Mouse (Mus musculus): ENCODE results near the gene Bmp8a. TPM values are rescaled to one million over a fixed set of nuclear protein-coding genes. Genes with fewer than 3 reads are reported as not detected.

Bmp8a gene
- polyA plus RNA-seq (2014; fragmentation: Illumina TruSeq; extraction: RNeasy Lipid Tissue Mini Kit (QIAGEN cat#74804)), result not detected

DNA sequence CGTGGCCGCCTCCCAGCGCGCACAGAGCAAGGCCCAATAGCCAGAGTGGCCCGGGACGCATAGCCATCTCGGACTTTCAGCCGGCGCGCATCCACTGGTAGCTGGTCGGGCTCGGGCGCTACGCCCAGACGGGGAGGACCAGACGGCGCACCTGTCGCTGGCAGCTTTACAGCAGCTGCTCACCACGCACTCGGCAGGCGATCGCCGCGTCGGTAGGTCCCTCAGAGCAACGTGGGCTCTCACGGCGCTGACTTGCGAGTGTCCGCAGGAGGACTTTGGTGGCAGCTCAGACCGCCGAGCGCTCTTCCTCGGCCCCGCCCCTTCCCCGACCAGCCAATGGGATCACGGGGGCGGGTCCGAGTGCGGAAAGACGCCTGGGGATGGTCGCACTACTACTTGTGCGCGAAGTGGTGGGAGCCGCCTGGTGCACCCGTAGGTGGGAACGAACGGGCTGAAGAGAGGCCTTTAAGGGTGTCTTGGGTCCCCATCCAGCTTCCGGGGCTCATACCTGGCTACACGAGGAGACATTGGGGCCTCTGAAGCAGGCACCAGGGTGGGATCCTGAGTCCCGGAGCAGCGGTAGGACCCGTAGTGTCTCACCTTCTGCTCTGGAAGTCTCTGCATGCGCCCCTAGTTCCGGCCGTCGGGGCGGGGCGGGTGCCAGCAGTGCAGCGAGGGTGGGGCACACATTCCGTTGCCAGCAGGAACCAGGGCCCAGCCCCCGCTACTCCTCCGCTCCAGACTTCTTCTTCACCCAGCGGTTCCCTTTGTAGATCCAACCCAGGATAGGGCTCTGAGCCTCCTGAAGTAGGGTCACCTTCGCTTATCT, at the start of gene Bmp8a:
Gene Bmp8a, minus strand, starts transcription at position 611 of the 829 bp plus-strand sequence.

DNA sequence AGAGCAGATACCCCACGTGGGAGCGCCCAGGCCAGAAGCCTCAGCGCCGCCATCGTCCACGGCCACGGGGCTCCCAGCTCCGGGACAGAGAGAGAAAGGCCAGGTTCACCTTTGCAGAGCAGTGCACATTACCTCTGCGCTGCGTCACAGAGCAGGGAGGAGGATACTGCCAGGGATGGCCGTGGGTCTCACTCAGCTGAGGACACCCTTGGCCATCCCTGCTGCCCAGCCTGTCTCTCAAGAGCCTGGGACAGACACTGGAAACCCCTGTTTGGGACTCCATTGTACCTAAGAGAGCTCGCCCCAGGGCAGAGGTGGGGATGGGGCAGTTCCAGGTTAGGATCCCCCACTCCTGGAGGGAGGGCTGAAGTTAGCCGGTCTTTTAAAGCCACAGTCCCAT, 19.5 kb downstream of the Bmp8a start, which contains the start of gene Oxct2a:
Gene Oxct2a, minus strand, starts transcription at position 101 of the 400 bp plus-strand sequence.

Other genes starting within 250 kb of the Bmp8a start
- gene Bmp8b, start 238.1 kb downstream of the Bmp8a start, polyA plus RNA-seq (2014; fragmentation: Illumina TruSeq; extraction: RNeasy Lipid Tissue Mini Kit (QIAGEN cat#74804)), result not detected
- not detected for gene Oxct2b, start 227.0 kb downstream of the Bmp8a start, polyA plus RNA-seq (2014; fragmentation: Illumina TruSeq; extraction: RNeasy Lipid Tissue Mini Kit (QIAGEN cat#74804))
- gene Ppie, start 203.3 kb downstream of the Bmp8a start, polyA plus RNA-seq (2014; fragmentation: Illumina TruSeq; extraction: RNeasy Lipid Tissue Mini Kit (QIAGEN cat#74804)), result 23.9 TPM
- not detected for gene Hpcal4, start 160.0 kb downstream of the Bmp8a start, polyA plus RNA-seq (2014; fragmentation: Illumina TruSeq; extraction: RNeasy Lipid Tissue Mini Kit (QIAGEN cat#74804))
- gene Nt5c1a, start 141.7 kb downstream of the Bmp8a start, polyA plus RNA-seq (2014; fragmentation: Illumina TruSeq; extraction: RNeasy Lipid Tissue Mini Kit (QIAGEN cat#74804)), result not detected
- gene Heyl, start 109.7 kb downstream of the Bmp8a start, polyA plus RNA-seq (2014; fragmentation: Illumina TruSeq; extraction: RNeasy Lipid Tissue Mini Kit (QIAGEN cat#74804)), result 12.0 TPM
- gene Pabpc4, start 80.9 kb downstream of the Bmp8a start, polyA plus RNA-seq (2014; fragmentation: Illumina TruSeq; extraction: RNeasy Lipid Tissue Mini Kit (QIAGEN cat#74804)), result 46.2 TPM
- not detected for gene Oxct2a, start 19.6 kb downstream of the Bmp8a start, polyA plus RNA-seq (2014; fragmentation: Illumina TruSeq; extraction: RNeasy Lipid Tissue Mini Kit (QIAGEN cat#74804))

Data from ovary, adult 10 weeks (tissue).